Mouse (Mus musculus) inflammation-experienced regulatory T-cells, adult 6 months (primary cell): ENCODE results near the gene Nrbf2. TPM values are rescaled to one million over a fixed set of nuclear protein-coding genes. Genes with fewer than 3 reads are reported as not detected.

Source experiments
- ATAC-seq: one replicate; pipeline ENCODE4 v1.8.0; 2017
- polyA plus RNA-seq, 3 experiments: library from polyadenylated mRNA; unstranded; fragments of 100-300 nt; shearing (Covaris generic); gene quantifications; one replicate each; pipeline ENCODE4 v1.2.1; 2017

Nrbf2 gene
- 10 to 100 TPM; 30.7 to 35.8 (median 32.9) TPM for polyA plus RNA-seq

DNA sequence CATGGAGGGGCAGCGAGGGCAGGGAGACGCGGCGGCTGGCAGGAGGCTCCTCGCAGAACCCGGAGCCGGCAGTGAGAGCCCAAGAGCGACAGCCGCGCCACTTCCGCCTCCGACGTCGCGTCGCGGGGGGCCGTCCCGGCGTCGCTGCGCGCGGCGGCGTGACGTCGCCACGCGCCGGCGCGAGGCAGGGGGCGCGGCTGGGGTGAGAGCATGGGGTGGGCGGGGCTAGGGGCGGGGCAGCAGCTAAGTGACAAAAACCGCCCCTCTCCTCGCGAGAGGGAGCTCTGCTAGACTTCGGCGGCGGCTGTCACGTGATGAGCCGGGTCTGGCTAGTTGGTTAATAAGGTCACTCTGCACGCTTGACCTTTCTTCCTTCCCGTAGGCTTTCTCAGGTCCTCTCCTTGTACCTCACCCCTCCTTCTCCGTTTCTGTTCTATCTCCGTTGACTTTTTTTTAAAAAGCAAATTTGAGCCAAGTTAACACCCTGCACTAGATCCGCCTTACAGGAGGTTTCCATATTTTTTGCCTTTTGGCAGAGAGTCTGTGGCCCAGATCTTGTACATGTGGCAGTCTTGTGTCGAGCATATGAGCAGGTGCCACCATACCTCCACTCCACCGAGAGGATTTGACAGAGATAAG, at the start of gene Nrbf2:
Gene Nrbf2, minus strand, starts transcription at position 130 of the 639 bp plus-strand sequence.
- ATAC-seq = peak; percentile 94

DNA sequence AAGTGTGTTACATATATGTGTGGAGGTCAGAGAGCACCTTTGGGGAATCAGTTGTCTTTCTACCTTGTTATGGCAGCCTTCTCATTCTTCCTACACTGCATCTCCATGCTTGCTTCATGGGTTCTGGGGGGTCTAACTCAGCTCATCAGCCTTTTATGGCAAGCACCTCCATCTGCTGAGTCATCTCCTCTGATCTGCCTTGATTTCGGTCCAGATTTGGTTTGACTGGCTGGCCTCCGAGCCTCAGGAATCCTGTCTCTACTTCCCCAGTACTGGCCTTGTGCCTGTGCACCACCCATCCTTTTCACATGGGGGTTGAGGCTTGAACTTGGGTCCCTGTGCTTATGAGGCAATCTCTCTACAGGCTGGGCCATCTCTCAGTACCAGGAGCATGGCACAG, 45.5 kb upstream of the Nrbf2 start:
- ATAC-seq = no peak

DNA sequence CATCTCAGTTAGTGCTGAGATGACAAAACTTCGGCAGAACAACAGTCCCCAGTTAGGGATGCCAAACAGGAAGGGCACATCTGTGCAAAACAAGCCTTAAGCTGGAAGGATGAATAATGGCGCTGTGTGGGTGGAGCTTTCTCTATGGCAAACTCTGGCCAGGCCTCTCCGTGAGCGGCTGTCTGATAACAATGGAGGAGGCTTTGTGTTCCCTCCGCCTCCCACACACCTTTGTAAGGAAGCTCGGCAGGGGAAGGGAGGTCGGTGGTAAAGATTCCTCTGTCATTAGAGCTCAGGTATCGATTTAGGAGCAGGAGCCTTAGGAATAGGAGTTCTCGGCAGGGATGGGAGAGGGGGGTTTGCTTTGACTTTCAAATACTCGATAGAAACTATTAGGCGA, 44.6 kb upstream of the Nrbf2 start:
- ATAC-seq = no peak

DNA sequence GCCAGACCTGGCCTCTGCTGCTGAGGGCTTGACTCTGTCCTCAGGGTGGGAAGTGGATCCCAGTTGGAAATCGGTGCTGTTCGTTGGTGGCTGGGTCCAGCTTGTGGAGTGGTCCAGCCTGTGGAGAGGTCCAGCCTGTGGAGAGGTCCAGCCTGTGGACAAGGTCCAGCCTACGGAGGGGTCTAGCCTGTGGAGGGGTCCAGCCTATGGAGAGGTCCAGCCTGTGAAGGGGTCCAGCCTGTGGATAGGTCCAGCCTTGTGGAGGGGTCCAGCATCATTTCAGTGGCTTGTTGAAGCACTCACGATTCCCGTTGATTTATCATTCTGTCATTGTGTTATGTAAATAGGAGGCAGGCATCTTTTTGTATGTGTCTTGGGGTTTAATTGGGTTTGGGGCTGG, 43.1 kb upstream of the Nrbf2 start:
- ATAC-seq = no peak

DNA sequence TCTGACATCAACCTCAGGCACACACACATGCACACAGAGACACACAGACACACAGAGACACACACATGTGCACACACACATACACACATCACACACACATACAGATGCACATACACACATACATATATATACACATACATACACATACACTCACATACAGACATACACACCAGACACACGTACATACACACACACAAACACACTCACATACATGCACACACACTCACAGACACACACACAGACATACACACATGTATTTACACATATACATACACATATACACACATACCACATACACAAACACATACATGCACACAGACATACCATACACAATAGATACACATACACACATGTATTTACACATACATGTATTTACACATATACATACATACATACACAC, 38.9 kb upstream of the Nrbf2 start:
- ATAC-seq = no peak

DNA sequence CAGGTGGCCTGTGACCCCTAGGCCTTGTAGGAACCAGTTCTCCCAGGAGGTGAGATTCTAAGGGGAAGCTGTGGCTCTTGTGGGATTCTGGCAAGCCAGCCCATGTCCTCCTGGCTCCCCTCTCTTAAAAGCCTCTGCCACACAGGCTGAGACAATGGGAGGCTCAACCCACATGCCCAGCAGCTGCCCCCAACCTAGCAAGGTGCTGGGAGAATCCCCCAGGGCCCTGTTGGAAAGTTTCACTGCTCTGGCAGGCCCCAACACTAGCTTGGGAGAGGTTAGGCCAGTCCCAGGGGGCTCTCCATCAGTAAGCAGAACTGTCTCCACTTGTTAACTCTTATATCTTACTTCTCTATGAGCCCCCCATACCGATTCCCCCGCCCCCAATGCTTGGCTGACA, 36.3 kb upstream of the Nrbf2 start:
- ATAC-seq = no peak

DNA sequence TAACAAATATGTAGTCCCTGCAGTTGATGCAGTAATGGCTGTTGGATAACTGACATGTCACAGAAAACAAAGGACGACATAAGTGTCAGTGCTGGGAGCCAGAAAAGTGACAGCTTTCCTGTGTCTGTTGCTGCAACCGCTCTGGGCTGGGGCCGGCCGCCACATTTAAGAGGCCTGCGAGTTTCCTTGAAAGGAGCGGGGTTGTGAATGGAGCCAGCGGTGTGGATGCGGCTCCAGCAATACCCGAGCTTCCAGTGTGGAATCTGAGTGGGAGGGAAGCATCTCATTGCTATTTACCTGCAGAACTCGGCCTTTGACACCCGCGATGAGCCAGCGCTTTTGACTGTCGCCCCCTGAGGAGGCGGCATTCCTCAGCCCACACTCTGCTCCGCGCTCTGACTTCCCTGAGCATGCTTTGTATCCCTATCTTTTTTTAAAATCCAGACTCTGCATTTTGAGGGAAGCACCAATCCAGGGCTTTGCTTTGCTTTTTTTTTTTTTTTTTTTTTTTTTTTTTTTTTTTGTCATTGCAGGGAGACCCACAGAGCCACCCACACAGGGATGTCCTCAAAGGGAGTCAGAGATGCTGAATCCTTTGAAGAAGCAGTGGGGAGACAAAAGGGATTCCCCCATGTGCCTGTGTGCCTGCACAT, 35.2 kb upstream of the Nrbf2 start:
- ATAC-seq = no peak

DNA sequence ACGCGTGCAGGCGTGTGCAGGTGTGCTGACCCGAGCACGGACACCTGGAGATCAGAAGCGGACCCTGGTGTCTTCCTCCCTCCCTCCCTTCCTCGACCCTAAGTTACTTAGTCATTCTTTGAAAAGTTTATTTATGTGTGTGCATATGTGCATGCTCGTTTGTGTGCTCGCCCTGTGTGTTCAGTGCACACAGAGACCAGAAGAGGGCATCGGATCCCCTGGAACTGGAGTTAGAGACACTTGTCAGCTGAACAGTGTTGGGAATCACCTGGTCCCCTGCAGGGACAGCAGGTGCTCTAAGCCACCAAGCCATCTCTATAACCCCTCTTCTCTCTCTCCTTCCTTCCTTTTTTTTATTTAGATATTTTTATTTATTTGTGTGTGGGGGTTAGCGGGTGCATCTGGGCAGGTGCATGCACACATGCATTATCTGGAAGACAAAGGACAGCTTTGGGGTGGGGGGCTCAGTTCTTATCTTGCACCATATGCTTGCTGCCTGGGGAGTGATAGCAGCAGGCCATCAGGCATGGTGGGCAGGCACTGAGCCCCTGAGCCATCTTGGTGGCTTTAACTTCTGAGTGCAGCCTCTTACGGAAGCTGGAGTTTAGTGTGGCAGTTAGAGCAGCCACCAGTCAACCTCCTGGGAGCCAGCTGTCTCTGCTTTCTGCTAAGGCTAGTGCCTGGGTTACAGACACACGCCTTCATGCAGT, 34.1 kb upstream of the Nrbf2 start:
- no peak for ATAC-seq

DNA sequence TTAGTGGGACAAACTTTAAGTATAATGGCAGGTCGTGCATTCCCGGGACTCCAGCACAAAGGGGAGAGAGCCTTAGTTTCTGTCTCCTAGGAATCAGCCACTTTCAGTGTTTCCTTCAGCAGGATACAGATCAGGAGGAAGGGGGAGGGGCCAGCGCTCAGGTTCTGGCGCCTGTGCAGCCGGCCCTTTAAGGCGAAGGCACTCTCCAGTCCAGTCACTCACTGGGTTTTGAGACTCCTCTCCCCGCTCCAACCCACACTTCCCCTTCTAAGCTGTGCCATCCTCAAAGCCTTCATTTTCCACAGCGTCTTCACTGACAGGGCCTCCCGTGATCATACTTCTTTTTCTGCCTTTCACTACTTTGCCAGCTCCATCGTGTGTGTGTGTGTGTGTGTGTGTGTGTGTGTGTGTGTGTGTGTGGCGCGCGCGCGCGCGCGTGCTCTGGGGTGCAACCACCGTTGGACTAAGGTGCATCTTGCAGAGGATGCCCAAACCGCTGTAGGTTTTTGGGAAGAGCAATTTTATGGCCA, 32.9 kb upstream of the Nrbf2 start:
- ATAC-seq = no peak

DNA sequence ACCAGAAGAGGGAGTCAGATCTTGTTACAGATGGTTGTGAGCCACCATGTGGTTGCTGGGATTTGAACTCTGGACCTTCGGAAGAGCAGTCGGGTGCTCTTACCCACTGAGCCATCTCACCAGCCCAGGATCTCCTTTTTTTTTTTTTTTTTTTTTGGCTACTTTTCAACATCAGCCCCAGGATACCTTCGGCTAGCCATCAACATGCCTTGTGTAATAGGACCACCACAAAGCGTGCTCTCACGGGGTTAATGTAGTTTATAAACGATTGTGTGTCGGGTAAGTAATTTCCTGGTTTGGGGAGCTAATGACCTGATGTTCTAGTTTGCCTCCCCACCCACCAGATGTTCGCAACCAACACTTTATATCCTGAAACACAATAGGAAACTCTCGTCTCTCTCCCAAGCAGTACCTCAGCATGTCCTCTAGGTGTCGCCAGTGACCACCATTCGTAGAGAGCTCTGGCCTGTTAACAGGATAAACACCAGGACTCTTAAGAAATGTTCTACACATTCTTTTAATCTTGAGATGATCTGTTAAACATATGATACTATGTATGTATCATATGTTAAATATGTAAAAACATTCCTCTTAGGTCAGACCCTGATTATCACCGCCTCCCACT, 29.8 kb upstream of the Nrbf2 start:
- peak; percentile 75 for ATAC-seq

DNA sequence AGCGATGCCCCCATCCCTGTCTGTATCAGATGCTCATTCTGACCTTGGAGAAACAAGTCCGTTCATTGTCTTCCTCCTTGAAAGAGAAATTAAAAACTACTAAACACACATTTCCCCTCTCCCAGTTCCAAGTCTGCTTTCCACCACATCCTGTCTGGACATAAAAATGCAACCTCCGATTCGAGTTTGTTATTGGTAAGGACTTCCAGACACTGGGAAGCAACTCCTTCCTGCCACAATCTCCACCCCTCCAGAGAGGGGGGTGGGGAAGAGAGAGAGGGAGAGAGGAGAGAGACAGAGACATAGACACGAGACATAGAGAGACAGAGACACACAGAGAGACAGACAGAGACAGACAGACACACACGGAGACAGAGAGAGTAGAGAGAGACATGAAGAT, 27.4 kb upstream of the Nrbf2 start:
- ATAC-seq = no peak

DNA sequence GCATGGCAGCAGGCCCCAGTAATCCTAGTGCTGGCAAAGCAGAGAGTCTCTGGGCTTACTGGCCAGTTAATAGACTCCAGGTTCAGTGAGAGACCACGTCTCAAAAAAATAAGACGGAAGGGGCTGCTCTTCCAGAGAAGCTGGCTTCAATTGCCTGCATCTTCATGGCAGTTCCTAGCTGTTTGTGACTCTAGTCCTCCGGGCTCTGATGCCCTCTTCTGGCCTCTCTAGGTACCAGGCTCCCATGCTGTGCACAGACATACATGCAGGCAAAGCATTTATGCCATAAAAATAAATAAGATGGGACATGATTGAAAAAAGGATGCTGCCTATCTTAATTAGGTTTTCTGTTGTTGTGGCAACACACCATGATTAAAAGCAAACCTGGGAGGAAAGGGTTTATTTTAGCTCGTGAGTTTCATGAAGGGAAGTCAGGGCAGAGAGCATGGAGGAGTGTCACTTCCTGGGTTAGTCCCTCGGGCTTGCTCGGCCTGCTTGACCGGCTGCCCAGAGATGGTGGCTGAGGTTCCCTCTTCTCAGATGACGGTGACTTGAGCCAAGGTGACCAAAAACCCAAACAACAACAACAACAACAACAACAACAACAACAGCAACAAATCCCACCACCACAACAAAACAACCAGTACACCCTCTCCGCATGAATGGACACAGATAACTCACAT, 26.3 kb upstream of the Nrbf2 start:
- ATAC-seq = peak; percentile 71

DNA sequence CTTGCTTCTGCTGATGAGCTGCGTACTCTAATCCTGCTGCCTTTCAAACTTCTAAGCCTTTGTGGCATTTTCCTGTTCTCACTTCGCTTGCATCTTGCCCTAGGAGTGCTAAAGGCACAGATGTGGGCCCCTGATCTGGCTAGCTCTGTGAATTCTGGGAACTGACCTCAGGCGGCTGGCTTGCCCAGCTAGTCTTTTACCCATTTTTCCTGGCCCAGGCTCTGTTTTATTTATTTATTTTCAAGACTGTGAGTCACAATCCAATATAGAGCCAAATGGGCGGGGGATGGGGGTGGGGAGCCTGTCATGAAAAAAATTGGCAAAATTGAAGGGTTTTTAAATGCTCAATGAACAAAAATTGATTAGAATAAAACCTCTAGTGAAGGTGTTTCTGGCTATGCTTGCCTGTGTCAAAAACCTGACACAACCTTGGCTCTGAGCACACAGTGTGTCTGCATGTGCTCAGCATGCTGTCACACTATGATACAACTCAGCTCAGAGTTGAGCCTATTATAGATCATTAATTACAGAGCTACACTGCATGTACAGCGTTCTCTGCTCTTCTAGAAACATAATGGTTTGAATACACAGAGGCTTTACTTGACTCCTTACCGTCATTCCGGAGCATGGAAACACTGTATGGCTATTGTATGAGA, 24.5 kb upstream of the Nrbf2 start:
- no peak for ATAC-seq

DNA sequence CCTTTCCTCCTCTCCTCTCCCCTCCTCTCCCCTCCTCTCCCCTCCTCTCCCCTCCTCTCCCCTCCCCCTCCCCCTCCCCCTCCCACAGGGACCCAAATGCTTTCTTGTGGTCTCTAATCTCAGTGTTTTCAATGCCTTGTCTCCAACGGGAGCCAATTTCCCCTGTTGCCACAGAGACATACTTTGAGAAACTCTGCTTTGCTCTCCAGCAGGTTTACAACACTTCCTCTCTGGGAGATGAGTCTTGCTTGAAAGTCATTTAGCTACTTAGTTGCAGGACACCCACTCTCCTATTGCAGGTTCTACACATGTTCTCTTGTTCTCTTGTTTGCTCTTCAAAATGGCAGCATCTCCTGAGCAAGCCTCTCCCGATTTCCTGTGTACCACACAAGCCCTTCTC, 17.2 kb upstream of the Nrbf2 start:
- ATAC-seq = no peak

DNA sequence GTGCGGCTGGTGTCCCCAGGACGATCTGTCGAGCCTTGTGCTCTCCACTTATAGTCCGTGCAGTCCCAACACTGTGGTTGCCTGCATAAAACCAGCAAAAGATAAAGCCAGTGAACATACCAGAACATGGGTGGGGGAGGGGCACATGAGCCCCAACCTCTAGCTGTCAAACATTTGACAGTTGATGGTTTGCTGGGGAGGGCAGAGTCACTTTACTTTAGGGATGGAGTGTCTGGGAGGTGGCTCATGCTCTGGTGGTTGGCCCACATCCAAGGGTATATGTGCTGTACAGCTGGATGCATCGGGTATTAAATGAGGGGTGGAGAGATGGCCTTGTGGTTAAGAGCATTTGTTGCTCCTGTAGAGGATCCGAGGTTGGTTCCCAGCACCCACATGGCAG, 15.9 kb upstream of the Nrbf2 start:
- ATAC-seq = no peak

DNA sequence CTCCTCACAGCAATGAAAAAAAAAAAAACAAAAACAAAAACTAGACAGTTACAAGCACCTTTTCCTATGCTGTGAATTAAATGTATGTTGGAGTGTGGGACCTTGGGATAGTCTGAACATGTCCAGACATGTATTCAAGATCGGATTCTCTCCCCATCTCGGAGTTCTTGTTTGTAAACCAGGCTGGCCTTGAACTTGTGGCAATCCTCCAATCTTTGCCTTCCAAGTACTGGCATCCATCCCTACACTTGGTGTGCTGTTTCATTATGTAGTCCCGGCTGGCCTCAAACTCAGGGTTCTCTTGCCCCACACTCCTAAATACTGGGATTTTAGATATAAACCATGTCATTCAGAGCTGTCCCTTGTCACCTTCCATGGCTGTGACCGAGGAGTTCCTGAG, 14.2 kb upstream of the Nrbf2 start:
- no peak for ATAC-seq

DNA sequence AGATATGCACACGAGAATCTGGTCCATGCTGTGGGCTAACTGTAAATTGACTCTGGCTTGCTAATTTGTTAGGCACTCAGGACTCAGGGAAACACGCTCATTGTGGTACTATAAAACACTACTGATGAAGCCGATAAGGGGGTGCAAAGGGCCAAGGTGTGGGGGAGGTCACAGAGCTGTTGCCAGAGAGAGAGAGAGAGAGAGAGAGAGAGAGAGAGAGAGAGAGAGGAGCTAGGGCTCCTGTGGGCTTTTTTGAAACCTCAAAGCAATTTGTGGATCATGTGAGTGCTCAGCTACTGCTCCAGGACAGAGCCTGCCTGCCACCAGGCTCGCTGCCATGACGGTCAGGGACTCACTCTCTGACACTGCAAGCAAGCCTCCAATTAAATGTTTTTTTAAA, 13.8 kb upstream of the Nrbf2 start:
- no peak for ATAC-seq

DNA sequence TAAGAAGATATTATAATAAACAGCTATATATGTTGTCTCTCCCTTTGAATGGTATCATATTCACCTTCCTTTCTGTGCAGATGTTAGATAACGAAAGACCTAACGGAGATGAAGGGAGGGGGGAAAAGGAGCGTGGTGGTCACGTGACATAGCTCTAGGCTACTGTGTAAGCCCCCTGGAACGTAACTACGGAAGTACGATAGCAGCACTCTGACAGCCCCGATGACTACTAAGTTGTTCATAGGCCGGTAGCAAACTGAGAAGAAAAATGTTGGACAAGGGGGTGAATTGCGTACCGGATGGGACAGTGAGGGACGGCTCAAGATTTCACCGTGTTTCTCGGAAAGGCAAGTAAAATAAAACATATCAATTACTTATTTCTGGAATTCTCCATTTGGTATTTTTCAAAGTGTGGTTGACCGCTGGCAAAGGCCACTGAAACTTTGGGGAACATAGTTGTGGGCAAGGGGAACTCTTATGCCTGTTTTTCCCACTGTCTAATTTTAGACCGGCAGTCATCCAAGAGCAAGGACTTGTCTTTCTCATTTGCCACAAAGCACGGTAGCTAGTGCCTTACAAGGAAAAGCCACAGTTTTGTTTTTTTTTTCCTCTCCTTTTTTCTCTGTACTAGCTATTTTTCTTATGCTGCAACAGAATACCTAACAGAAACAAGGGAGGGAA, 12.2 kb upstream of the Nrbf2 start:
- ATAC-seq = peak; percentile 57

DNA sequence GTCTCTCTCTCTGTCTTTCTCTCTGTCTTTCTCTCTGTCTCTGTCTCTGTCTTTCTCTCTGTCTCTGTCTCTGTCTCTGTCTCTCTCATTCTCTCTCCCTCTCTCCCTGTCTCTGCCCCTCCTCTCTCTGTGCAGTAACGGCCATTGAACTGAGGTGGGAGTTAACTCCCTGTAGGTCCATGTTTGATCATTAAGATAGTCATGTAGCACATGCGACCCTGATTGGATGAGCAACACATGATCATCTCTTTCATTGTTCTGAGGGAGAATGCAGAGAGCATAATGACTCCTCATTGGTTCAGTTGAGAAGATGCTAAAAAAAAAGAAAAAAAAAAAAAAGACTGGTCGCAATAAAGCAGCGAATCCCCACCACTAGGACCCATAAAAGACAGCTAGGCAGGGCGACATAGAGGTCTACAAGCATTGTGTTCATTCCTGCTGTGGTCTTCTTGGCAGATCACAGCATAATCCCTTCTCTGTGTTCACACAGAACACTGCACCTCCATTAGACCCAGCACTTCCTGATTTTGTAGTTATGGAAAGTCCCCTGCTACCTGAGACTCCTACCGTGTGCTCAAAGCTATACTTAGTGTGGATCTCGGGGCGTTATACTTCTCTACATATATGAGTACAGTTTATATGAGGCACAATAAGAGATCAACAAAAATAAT, 11.5 kb upstream of the Nrbf2 start:
- peak; percentile 66 for ATAC-seq

DNA sequence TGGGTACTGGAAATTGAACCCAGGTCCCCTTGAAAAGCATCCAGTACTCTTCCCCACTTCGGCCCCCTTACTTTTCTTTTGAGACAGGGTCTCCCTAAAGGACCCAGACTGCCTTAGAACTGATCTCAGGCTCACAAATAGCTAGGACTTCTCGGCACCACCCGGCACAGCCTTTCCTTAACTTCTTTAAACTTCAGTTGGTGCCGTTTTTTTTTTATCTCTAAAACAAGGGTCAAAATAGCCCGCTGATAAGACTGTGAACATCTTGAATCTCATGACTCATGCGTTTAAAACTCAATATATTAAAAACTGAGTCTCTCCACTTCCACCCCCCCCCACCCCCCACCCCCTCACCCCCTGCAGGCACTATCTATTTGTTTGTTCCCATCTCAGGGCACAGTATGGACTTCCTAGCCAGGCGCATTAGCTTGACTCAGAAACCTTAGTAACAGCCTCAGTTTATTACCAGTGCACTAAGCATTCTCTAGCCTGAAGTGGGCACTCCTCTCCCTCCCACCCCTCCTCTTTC, 10.9 kb upstream of the Nrbf2 start:
- ATAC-seq = no peak

DNA sequence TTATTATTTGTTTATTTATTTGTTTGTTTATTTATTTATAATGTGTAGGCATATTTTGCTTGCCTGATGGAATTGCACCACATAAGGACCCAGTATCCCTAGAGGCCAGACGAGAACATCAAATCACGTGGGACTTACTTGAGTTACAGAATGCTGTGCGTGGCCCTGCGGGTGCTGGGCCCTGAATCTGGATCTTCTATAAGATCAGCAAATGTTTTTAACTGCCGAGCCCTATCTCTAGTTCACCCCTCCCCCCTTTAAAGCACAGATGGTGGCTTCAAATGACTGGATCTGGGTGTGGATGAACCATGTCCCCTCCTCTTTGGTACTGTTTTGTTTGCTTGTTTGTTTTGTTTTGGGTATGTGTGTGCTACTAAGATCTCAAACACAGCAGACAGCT, 10.2 kb upstream of the Nrbf2 start:
- no peak for ATAC-seq
